Mouse (Mus musculus): ENCODE data around the gene Hmx2. TPM values are rescaled to one million over a fixed set of nuclear protein-coding genes. Genes with fewer than 3 reads are reported as not detected.

The Hmx2 gene
- polyA plus RNA-seq (2015; fragmentation: Nextera tagmentation; extraction: Ambion mirVana): 0.20 and 0.91 TPM in 2 replicates

- Histone ChIP-seq H3K4me2 (ENCODE audit: low read length) (no peak within 1 kb of the TSS), H3K36me3 (ENCODE audit: control insufficient read depth, insufficient read depth) (no peaks in the 10 kb centered on the region), H3K4me1 (replicated peaks; ENCODE audit: control insufficient read depth, insufficient read depth, low read length) (peaks cover 7% of the 10 kb centered on the region), H3K27ac (ENCODE audit: low read length) (no peak within 1 kb of the TSS), H3K9me3 (ENCODE audit: control insufficient read depth, low read length) (no peaks in the 10 kb centered on the region), H3K27me3 (replicated peaks; ENCODE audit: control insufficient read depth, insufficient read depth, low read length) (peaks cover 81% of the 10 kb centered on the region), H3K9ac (replicated peaks; ENCODE audit: low read depth, low read length) (no peak within 1 kb of the TSS), H3K4me3 (replicated peaks; ENCODE audit: low read length) (no peak within 1 kb of the TSS)
- WGBS: 2% methylated on average over 3 of the region's 3 CpGs
- no peak for ATAC-seq
These were observed at the start of gene Hmx2 for GRCm38 (mm10) chr7:131548473-131548872. TSS of gene Hmx2 (plus strand) at chr7:131548773.

GRCm38 (mm10) chr7:131503739-131504138, 44.8 kb upstream of the Hmx2 start:
- no peaks in the 10 kb centered on the region for H3K4me1 ChIP-seq (replicated peaks; ENCODE audit: control insufficient read depth, insufficient read depth, low read length)
- H3K27ac ChIP-seq (ENCODE audit: low read length): no peak overlapping the region
- WGBS: 81% methylated on average over 2 of the region's 2 CpGs
- no peak overlapping the region for H3K9ac ChIP-seq (replicated peaks; ENCODE audit: low read depth, low read length)
- H3K36me3 ChIP-seq (ENCODE audit: control insufficient read depth, insufficient read depth): no peaks in the 10 kb centered on the region
- H3K27me3 ChIP-seq (replicated peaks; ENCODE audit: control insufficient read depth, insufficient read depth, low read length): no peaks in the 10 kb centered on the region
- no peak overlapping the region for H3K4me2 ChIP-seq (ENCODE audit: low read length)
- H3K9me3 ChIP-seq (ENCODE audit: control insufficient read depth, low read length): no peaks in the 10 kb centered on the region
- no peak for ATAC-seq
- no peak overlapping the region for H3K4me3 ChIP-seq (replicated peaks; ENCODE audit: low read length)

DNA sequence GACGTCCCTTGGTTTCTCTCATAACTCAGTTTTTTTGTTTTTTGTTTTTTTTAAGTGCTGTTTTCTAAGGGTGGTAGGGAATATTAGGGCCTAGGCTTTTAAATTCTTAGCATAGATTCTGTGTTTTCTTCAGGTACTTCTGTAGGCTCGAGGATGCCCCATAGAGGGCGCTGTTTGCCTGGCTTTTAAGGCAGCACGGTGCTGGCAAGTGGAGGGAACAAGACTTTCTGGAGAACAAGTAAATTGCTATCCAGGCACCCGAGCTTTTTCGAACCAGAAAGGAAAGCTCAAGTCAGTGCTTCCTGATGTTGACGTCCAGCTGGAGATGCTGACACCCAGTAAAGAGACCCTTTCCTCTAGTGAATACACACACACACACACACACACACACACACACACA, 8.6 kb upstream of the Hmx2 start:
- ATAC-seq: peak; percentile 69
- no peak overlapping the region for H3K27ac ChIP-seq (ENCODE audit: low read length)

GRCm38 (mm10) chr7:131541184-131542114, 7.1 kb upstream of the Hmx2 start:
- Histone ChIP-seq H3K36me3 (ENCODE audit: control insufficient read depth, insufficient read depth) (no peaks in the 10 kb centered on the region), H3K9ac (replicated peaks; ENCODE audit: low read depth, low read length) (no peak overlapping the region), H3K27me3 (replicated peaks; ENCODE audit: control insufficient read depth, insufficient read depth, low read length) (peaks cover 85% of the 10 kb centered on the region), H3K4me1 (replicated peaks; ENCODE audit: control insufficient read depth, insufficient read depth, low read length) (peaks cover 21% of the 10 kb centered on the region), H3K9me3 (ENCODE audit: control insufficient read depth, low read length) (no peaks in the 10 kb centered on the region), H3K27ac (ENCODE audit: low read length) (no peak overlapping the region), H3K4me3 (replicated peaks; ENCODE audit: low read length) (peak overlapping the region; percentile 4; the same call in 1 of the 2 replicates), H3K4me2 (ENCODE audit: low read length) (peak overlapping the region; percentile 43; the same call in 1 of the 2 replicates)
- no peak for ATAC-seq
- 2% methylated on average over 41 of the region's 41 CpGs for WGBS

More for the DNA sequence above, 8.6 kb upstream of the Hmx2 start:
- Histone ChIP-seq H3K36me3 (ENCODE audit: control insufficient read depth, insufficient read depth) (no peaks in the 10 kb centered on the region), H3K9me3 (ENCODE audit: control insufficient read depth, low read length) (no peaks in the 10 kb centered on the region), H3K27me3 (replicated peaks; ENCODE audit: control insufficient read depth, insufficient read depth, low read length) (peaks cover 76% of the 10 kb centered on the region), H3K9ac (replicated peaks; ENCODE audit: low read depth, low read length) (no peak overlapping the region), H3K4me2 (ENCODE audit: low read length) (no peak overlapping the region), H3K4me3 (replicated peaks; ENCODE audit: low read length) (no peak overlapping the region), H3K4me1 (replicated peaks; ENCODE audit: control insufficient read depth, insufficient read depth, low read length) (peaks cover 21% of the 10 kb centered on the region)
- under 1% methylated on average over 7 of the region's 7 CpGs for WGBS

GRCm38 (mm10) chr7:131542115-131542871, 6.3 kb upstream of the Hmx2 start, which contains the start of gene Hmx3:
TSS of gene Hmx3 (plus strand) at chr7:131542867.
- no peak within 1 kb of the TSS for H3K27ac ChIP-seq (ENCODE audit: low read length)
- peak; percentile 61 for ATAC-seq

GRCm38 (mm10) chr7:131542872-131543622, 5.5 kb upstream of the Hmx2 start:
- no peaks in the 10 kb centered on the region for H3K9me3 ChIP-seq (ENCODE audit: control insufficient read depth, low read length)
- WGBS: under 1% methylated on average over 65 of the region's 71 CpGs
- no peaks in the 10 kb centered on the region for H3K36me3 ChIP-seq (ENCODE audit: control insufficient read depth, insufficient read depth)
- H3K4me1 ChIP-seq (replicated peaks; ENCODE audit: control insufficient read depth, insufficient read depth, low read length): peaks cover 21% of the 10 kb centered on the region
- no peak overlapping the region for H3K9ac ChIP-seq (replicated peaks; ENCODE audit: low read depth, low read length)
- peak overlapping the region; percentile 32 for H3K4me3 ChIP-seq (replicated peaks; ENCODE audit: low read length)
- ATAC-seq: no peak; the same call in 1 of the 2 replicates
- peaks cover 81% of the 10 kb centered on the region for H3K27me3 ChIP-seq (replicated peaks; ENCODE audit: control insufficient read depth, insufficient read depth, low read length)
- H3K27ac ChIP-seq (ENCODE audit: low read length): no peak overlapping the region
- H3K4me2 ChIP-seq (ENCODE audit: low read length): peak overlapping the region; percentile 43

More at GRCm38 (mm10) chr7:131542115-131542871, 6.3 kb upstream of the Hmx2 start, which contains the start of gene Hmx3:
- under 1% methylated on average over 51 of the region's 65 CpGs for WGBS
- no peaks in the 10 kb centered on the region for H3K9me3 ChIP-seq (ENCODE audit: control insufficient read depth, low read length)
- H3K4me1 ChIP-seq (replicated peaks; ENCODE audit: control insufficient read depth, insufficient read depth, low read length): peaks cover 21% of the 10 kb centered on the region
- peak within 1 kb of the TSS; percentile 43 for H3K4me2 ChIP-seq (ENCODE audit: low read length)
- peaks cover 81% of the 10 kb centered on the region for H3K27me3 ChIP-seq (replicated peaks; ENCODE audit: control insufficient read depth, insufficient read depth, low read length)
- no peak within 1 kb of the TSS for H3K9ac ChIP-seq (replicated peaks; ENCODE audit: low read depth, low read length)
- H3K4me3 ChIP-seq (replicated peaks; ENCODE audit: low read length): peak within 1 kb of the TSS; percentile 32
- no peaks in the 10 kb centered on the region for H3K36me3 ChIP-seq (ENCODE audit: control insufficient read depth, insufficient read depth)

DNA sequence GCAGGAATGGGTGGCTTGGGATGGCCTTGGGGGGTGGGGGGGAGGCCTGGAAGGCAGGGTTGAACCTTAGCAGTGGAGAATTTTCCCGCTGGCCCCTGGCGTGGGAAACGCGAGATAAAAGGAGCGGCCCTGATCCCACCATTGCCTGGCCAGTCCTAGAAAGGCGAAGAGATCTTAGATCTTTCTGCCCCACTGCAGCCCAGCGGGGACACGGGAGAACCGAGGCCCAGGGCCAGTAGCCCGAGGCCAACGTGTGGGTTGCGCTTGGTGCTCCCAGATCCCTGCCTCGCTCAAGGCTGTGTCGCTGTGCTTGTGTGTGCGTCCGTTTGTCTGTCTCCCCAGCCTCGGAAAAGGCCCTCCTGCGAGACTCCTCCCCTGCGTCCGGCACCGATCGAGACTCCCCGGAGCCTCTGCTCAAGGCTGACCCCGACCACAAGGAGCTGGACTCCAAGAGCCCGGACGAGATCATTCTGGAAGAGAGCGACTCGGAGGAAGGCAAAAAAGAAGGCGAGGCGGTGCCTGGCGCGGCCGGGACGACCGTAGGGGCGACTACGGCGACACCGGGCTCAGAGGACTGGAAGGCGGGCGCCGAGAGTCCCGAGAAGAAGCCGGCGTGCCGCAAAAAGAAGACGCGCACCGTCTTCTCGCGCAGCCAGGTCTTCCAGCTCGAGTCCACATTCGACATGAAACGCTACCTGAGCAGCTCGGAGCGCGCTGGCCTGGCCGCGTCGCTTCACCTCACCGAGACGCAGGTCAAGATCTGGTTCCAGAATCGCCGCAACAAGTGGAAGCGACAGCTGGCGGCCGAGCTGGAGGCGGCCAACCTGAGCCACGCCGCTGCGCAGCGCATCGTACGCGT, 4.7 kb upstream of the Hmx2 start:
- H3K9ac ChIP-seq (replicated peaks; ENCODE audit: low read depth, low read length): no peak overlapping the region
- no peak overlapping the region for H3K27ac ChIP-seq (ENCODE audit: low read length)
- no peaks in the 10 kb centered on the region for H3K9me3 ChIP-seq (ENCODE audit: control insufficient read depth, low read length)
- peaks cover 21% of the 10 kb centered on the region for H3K4me1 ChIP-seq (replicated peaks; ENCODE audit: control insufficient read depth, insufficient read depth, low read length)
- no peak overlapping the region for H3K4me2 ChIP-seq (ENCODE audit: low read length)
- no peak overlapping the region for H3K4me3 ChIP-seq (replicated peaks; ENCODE audit: low read length)
- H3K27me3 ChIP-seq (replicated peaks; ENCODE audit: control insufficient read depth, insufficient read depth, low read length): peaks cover 81% of the 10 kb centered on the region
- ATAC-seq: no peak
- no peaks in the 10 kb centered on the region for H3K36me3 ChIP-seq (ENCODE audit: control insufficient read depth, insufficient read depth)
- under 1% methylated on average over 71 of the region's 75 CpGs for WGBS

GRCm38 (mm10) chr7:131544871-131545270, 3.7 kb upstream of the Hmx2 start:
- H3K27me3 ChIP-seq (replicated peaks; ENCODE audit: control insufficient read depth, insufficient read depth, low read length): peaks cover 80% of the 10 kb centered on the region
- no peak overlapping the region for H3K9ac ChIP-seq (replicated peaks; ENCODE audit: low read depth, low read length)
- ATAC-seq: no peak
- H3K4me2 ChIP-seq (ENCODE audit: low read length): no peak overlapping the region
- WGBS: 2% methylated on average over 5 of the region's 5 CpGs
- no peaks in the 10 kb centered on the region for H3K9me3 ChIP-seq (ENCODE audit: control insufficient read depth, low read length)
- H3K4me1 ChIP-seq (replicated peaks; ENCODE audit: control insufficient read depth, insufficient read depth, low read length): peaks cover 21% of the 10 kb centered on the region
- no peak overlapping the region for H3K27ac ChIP-seq (ENCODE audit: low read length)
- no peak overlapping the region for H3K4me3 ChIP-seq (replicated peaks; ENCODE audit: low read length)
- no peaks in the 10 kb centered on the region for H3K36me3 ChIP-seq (ENCODE audit: control insufficient read depth, insufficient read depth)
